Mouse (Mus musculus): Measurements from ENCODE around the gene Hist1h2ag. TPM values are rescaled to one million over a fixed set of nuclear protein-coding genes. Genes with fewer than 3 reads are reported as not detected.

Gene Hist1h2ag
- polyA plus RNA-seq, 1 experiment from 2014 or later: 84.6 TPM

GRCm38 (mm10) chr13:22034443-22035266, 8.1 kb downstream of the Hist1h2ag start:
- ATAC-seq (ENCODE audit: low FRiP score): no peak; the same call in none of the 2 replicates
- H3K9me3 ChIP-seq: no peaks in the 10 kb centered on the region
- H3K4me3 ChIP-seq (replicated peaks): peak overlapping the region; percentile 43
- H3K36me3 ChIP-seq (replicated peaks): no peaks in the 10 kb centered on the region
- H3K4me2 ChIP-seq: peak overlapping the region; percentile 67
- peaks cover 24% of the 10 kb centered on the region for H3K4me1 ChIP-seq
- H3K27ac ChIP-seq: peak overlapping the region; percentile 92
- no peaks in the 10 kb centered on the region for H3K27me3 ChIP-seq
- H3K9ac ChIP-seq: peak overlapping the region; percentile 68
- under 1% methylated on average over 14 of the region's 14 CpGs for WGBS

GRCm38 (mm10) chr13:22033741-22034442, 8.9 kb downstream of the Hist1h2ag start:
- 55% methylated on average over 5 of the region's 5 CpGs for WGBS
- H3K4me1 ChIP-seq: peaks cover 24% of the 10 kb centered on the region
- H3K9ac ChIP-seq: peak overlapping the region; percentile 68
- no peaks in the 10 kb centered on the region for H3K27me3 ChIP-seq
- H3K9me3 ChIP-seq: no peaks in the 10 kb centered on the region
- peak overlapping the region; percentile 43 for H3K4me3 ChIP-seq (replicated peaks)
- no peak for ATAC-seq (ENCODE audit: low FRiP score)
- peak overlapping the region; percentile 92 for H3K27ac ChIP-seq
- peak overlapping the region; percentile 67 for H3K4me2 ChIP-seq
- H3K36me3 ChIP-seq (replicated peaks): no peaks in the 10 kb centered on the region

GRCm38 (mm10) chr13:22030493-22030892, 12.3 kb downstream of the Hist1h2ag start:
- Histone ChIP-seq H3K9me3 (no peaks in the 10 kb centered on the region), H3K4me1 (peaks cover 21% of the 10 kb centered on the region), H3K9ac (no peak overlapping the region), H3K4me3 (replicated peaks) (no peak overlapping the region), H3K4me2 (no peak overlapping the region), H3K36me3 (replicated peaks) (no peaks in the 10 kb centered on the region), H3K27ac (no peak overlapping the region), H3K27me3 (no peaks in the 10 kb centered on the region)
- ATAC-seq (ENCODE audit: low FRiP score): no peak
- WGBS: 15% methylated on average over 4 of the region's 4 CpGs

- peaks cover 20% of the 10 kb centered on the region for H3K4me1 ChIP-seq
- 0 out of 2 replicates have a peak overlapping the region, but pooled peaks have one; percentile 53 for H3K4me2 ChIP-seq
- no peaks in the 10 kb centered on the region for H3K27me3 ChIP-seq
- ATAC-seq (ENCODE audit: low FRiP score): no peak
- no peak overlapping the region for H3K4me3 ChIP-seq (replicated peaks)
- 24% methylated on average over 8 of the region's 8 CpGs for WGBS
- no peak overlapping the region for H3K9ac ChIP-seq
- no peak overlapping the region for H3K27ac ChIP-seq
- no peaks in the 10 kb centered on the region for H3K36me3 ChIP-seq (replicated peaks)
- H3K9me3 ChIP-seq: no peaks in the 10 kb centered on the region
These were observed 12.8 kb downstream of the Hist1h2ag start for GRCm38 (mm10) chr13:22029928-22030327.

- peaks cover 12% of the 10 kb centered on the region for H3K4me1 ChIP-seq
- H3K9me3 ChIP-seq: no peaks in the 10 kb centered on the region
- H3K4me2 ChIP-seq: peak overlapping the region; percentile 53
- no peaks in the 10 kb centered on the region for H3K36me3 ChIP-seq (replicated peaks)
- WGBS: under 1% methylated on average over 40 of the region's 40 CpGs
- peak overlapping the region; percentile 50 for H3K4me3 ChIP-seq (replicated peaks)
- H3K27ac ChIP-seq: peak overlapping the region; percentile 83
- H3K27me3 ChIP-seq: no peaks in the 10 kb centered on the region
- peak overlapping the region; percentile 68 for H3K9ac ChIP-seq
- ATAC-seq (ENCODE audit: low FRiP score): peak; percentile 67
These were observed 13.9 kb downstream of the Hist1h2ag start for GRCm38 (mm10) chr13:22028673-22029460.

- Histone ChIP-seq H3K4me1 (peaks cover 9% of the 10 kb centered on the region; the same call in 1 of the 2 replicates), H3K36me3 (replicated peaks) (no peaks in the 10 kb centered on the region), H3K4me3 (replicated peaks) (peak overlapping the region; percentile 47), H3K27me3 (no peaks in the 10 kb centered on the region), H3K4me2 (peak overlapping the region; percentile 59), H3K9ac (peak overlapping the region; percentile 56), H3K27ac (peak overlapping the region; percentile 50; the same call in 1 of the 2 replicates), H3K9me3 (no peaks in the 10 kb centered on the region)
- under 1% methylated on average over 35 of the region's 35 CpGs for WGBS
- peak; percentile 53 for ATAC-seq (ENCODE audit: low FRiP score)
These were observed 16.4 kb downstream of the Hist1h2ag start for GRCm38 (mm10) chr13:22026058-22027031.

- H3K9ac ChIP-seq: peak overlapping the region; percentile 49
- peak overlapping the region; percentile 48 for H3K4me3 ChIP-seq (replicated peaks)
- no peak overlapping the region for H3K27ac ChIP-seq
- H3K9me3 ChIP-seq: no peaks in the 10 kb centered on the region
- H3K4me2 ChIP-seq: peak overlapping the region; percentile 66
- under 1% methylated on average over 9 of the region's 9 CpGs for WGBS
- peaks cover 22% of the 10 kb centered on the region for H3K27me3 ChIP-seq
- H3K36me3 ChIP-seq (replicated peaks): no peaks in the 10 kb centered on the region
- peaks cover 9% of the 10 kb centered on the region for H3K4me1 ChIP-seq
- peak; percentile 71 for ATAC-seq (ENCODE audit: low FRiP score)
These were observed 20.5 kb downstream of the Hist1h2ag start for GRCm38 (mm10) chr13:22022241-22022640.

GRCm38 (mm10) chr13:22021581-22021980, 21.2 kb downstream of the Hist1h2ag start:
- Histone ChIP-seq H3K27ac (no peak overlapping the region), H3K4me2 (peak overlapping the region; percentile 66), H3K4me1 (peaks cover 9% of the 10 kb centered on the region), H3K9ac (peak overlapping the region; percentile 49), H3K4me3 (replicated peaks) (peak overlapping the region; percentile 48), H3K36me3 (replicated peaks) (no peaks in the 10 kb centered on the region), H3K9me3 (no peaks in the 10 kb centered on the region), H3K27me3 (peaks cover 22% of the 10 kb centered on the region)
- under 1% methylated on average over 11 of the region's 11 CpGs for WGBS
- no peak for ATAC-seq (ENCODE audit: low FRiP score)

GRCm38 (mm10) chr13:22020901-22021339, 21.8 kb downstream of the Hist1h2ag start:
- peak overlapping the region; percentile 48 for H3K4me3 ChIP-seq (replicated peaks)
- H3K4me2 ChIP-seq: peak overlapping the region; percentile 66
- H3K27me3 ChIP-seq: peaks cover 27% of the 10 kb centered on the region
- no peaks in the 10 kb centered on the region for H3K9me3 ChIP-seq
- peak; percentile 59 for ATAC-seq (ENCODE audit: low FRiP score)
- H3K27ac ChIP-seq: no peak overlapping the region
- WGBS: under 1% methylated on average over 8 of the region's 8 CpGs
- H3K9ac ChIP-seq: peak overlapping the region; percentile 5; the same call in 1 of the 2 replicates
- H3K36me3 ChIP-seq (replicated peaks): no peaks in the 10 kb centered on the region
- H3K4me1 ChIP-seq: peaks cover 6% of the 10 kb centered on the region

- no peaks in the 10 kb centered on the region for H3K9me3 ChIP-seq
- WGBS: under 1% methylated on average over 44 of the region's 44 CpGs
- peaks cover 3% of the 10 kb centered on the region; the same call in 1 of the 2 replicates for H3K4me1 ChIP-seq
- H3K36me3 ChIP-seq (replicated peaks): no peaks in the 10 kb centered on the region
- peak overlapping the region; percentile 5; the same call in 1 of the 2 replicates for H3K9ac ChIP-seq
- no peak overlapping the region for H3K27ac ChIP-seq
- peak overlapping the region; percentile 66 for H3K4me2 ChIP-seq
- H3K27me3 ChIP-seq: peaks cover 34% of the 10 kb centered on the region
- peak overlapping the region; percentile 48 for H3K4me3 ChIP-seq (replicated peaks)
- no peak for ATAC-seq (ENCODE audit: low FRiP score)
These were observed 22.6 kb downstream of the Hist1h2ag start for GRCm38 (mm10) chr13:22019934-22020835.

Measured in forebrain, embryonic 12.5 days (tissue).